Mouse (Mus musculus) kidney, postnatal 0 days (tissue): ENCODE results near the gene Erp29. TPM values are rescaled to one million over a fixed set of nuclear protein-coding genes. Genes with fewer than 3 reads are reported as not detected.

Source experiments
- ATAC-seq: fragments of 200-750 bp; cut with Nextera tagmentation; replicated peaks from 2 replicates; pipeline ENCODE4 v1.8.0; 2017; ENCODE audit warnings: low read depth, moderate number of reproducible peaks, moderate TSS enrichment, moderate library complexity; ENCODE audit not compliant: low FRiP score
- DNase-seq: peaks from one replicate; pipeline ENCODE4 v3.0.0-alpha.2; 2016; ENCODE audit warnings: low spot score
- H3K27ac ChIP-seq: fragments of 300-500 bp; sonication (generic); 2 replicates; pipeline ENCODE4 v1.5.1; 2014; ENCODE audit warnings: mild to moderate bottlenecking
- H3K27me3 ChIP-seq: fragments of 300-500 bp; sonication (generic); 2 replicates; pipeline ENCODE4 v1.6.1; 2014; ENCODE audit warnings: low read length, mixed read lengths; ENCODE audit not compliant: insufficient read depth
- H3K36me3 ChIP-seq: fragments of 300-500 bp; sonication (generic); 2 replicates; pipeline ENCODE4 v1.6.1; 2014; ENCODE audit warnings: low read length, mixed read lengths; ENCODE audit not compliant: insufficient read depth
- H3K4me1 ChIP-seq: fragments of 300-500 bp; sonication (generic); replicated peaks from 2 replicates; pipeline ENCODE4 v1.6.1; 2014; ENCODE audit warnings: antibody characterized with exemption, low read length, mixed read lengths; ENCODE audit not compliant: insufficient read depth
- H3K4me2 ChIP-seq: fragments of 300-500 bp; sonication (generic); 2 replicates; pipeline ENCODE4 v1.6.1; 2014; ENCODE audit warnings: mild to moderate bottlenecking, low read length, moderate library complexity, mixed read lengths
- H3K4me3 ChIP-seq: fragments of 300-500 bp; sonication (generic); replicated peaks from 2 replicates; pipeline ENCODE4 v1.5.1; 2014; ENCODE audit warnings: low read depth, low read length
- H3K9ac ChIP-seq: fragments of 300-500 bp; sonication (generic); 2 replicates; pipeline ENCODE4 v1.6.1; 2014; ENCODE audit warnings: low read depth, low read length
- H3K9me3 ChIP-seq: fragments of 300-500 bp; sonication (generic); replicated peaks from 2 replicates; pipeline ENCODE4 v1.6.1; 2016; ENCODE audit warnings: low read length, inconsistent platforms, mixed read lengths
- CTCF ChIP-seq: IDR thresholded peaks from 2 replicates; pipeline ENCODE4 v1.5.1; 2016; ENCODE audit warnings: antibody characterized with exemption, low read depth, mild to moderate bottlenecking, moderate library complexity
- WGBS: fragments of 180-500 bp; shearing (Covaris S2); extraction: QIAGEN DNeasy Blood & Tissue Kit; methylation state at CpG from one replicate; pipeline ENCODE4 v1.1.7; 2014; 5-methylcytosine and 5-hydroxymethylcytosine counted together
- polyA plus RNA-seq: library from polyadenylated mRNA; unstranded; fragments of >200 nt; fragmentation: Nextera tagmentation; extraction: Ambion mirVana; gene quantifications from 2 replicates; pipeline ENCODE4 v1.2.1, GENCODE M21; 2015

Erp29 gene
- polyA plus RNA-seq, 1 experiment from 2014 or later = 190 TPM

DNA sequence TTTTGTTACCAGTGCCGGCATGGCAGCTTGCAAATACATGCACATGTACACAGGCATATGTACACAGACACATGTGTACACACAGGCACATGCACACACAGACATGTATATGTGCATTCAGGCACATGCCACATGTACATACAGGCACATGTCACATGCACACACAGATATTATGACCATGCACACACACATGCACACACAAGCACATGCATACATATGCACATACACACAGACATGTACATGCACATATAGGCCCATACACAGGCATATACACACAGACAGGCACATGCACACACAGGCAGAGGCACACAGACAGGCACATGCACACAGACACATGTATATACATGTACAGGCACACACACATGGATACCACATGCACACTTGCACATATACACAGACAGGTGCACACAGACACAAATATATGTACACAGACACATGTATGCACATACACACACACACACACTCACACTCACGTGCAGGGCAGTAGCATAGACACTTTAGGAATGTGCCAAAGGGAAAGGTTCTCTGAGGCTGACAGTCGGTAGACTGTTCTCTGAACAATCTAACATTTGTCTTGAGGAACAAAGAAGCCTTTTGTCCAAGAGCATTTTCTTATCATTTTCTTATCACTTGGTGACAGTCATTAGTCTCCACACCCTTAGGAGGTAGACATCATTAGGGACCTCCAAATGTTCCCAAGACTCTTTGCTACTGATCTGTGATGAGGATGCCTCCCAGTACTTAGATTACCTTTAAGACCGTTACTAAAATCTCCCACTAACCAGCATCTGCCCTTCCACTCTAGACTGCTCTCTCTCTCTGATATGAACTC lies 9.2 kb upstream of the Erp29 start:
- no peak for TF ChIP-seq CTCF
- Histone ChIP-seq H3K4me2 (no peak overlapping the region), H3K36me3 (no peaks in the 10 kb centered on the region), H3K4me1 (0 out of 2 replicates have a peak, but pooled peaks cover 2% of the 10 kb centered on the region), H3K27me3 (no peaks in the 10 kb centered on the region), H3K9ac (no peak overlapping the region), H3K4me3 (no peak overlapping the region), H3K9me3 (no peaks in the 10 kb centered on the region), H3K27ac (no peak overlapping the region)
- no peak for DNase-seq
- WGBS = 68% methylated on average over 4 of the region's 4 CpGs
- no peak for ATAC-seq

DNA sequence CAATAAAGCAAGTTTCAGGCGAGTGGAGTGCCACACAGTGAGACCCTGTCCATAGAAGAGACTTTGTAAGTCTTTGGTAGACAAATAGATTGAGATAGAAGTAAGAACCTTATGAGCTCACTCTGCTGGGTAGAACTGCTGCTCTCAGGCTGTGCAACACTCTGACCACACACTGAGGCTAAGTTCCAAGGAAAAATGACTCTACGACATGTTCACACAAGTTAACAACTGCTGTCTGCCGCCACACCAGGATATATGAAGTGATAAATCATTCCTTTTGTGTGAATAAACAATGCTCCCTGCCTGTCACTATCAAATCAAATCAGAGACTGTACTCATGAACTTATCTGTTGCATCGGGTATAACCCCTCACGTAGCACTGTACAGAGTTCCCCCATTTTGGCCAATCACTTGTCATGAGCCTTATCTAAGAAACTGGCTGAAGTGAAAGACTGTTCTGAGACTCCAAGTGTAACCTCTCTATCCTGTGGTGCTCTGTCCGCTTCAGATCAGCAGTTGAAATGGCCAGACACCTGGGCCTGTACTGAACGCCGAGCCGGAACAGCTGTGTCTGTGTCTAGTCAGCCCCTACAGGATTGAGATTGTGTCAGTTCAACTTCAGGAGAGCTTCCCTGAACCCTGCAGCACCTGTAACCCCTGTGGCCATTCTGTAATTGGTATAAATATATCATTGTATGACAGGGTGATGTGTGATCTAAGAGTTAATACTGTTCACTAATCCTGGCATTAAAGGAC lies 3.4 kb upstream of the Erp29 start:
- Histone ChIP-seq H3K4me1 (peaks cover 18% of the 10 kb centered on the region), H3K9me3 (no peaks in the 10 kb centered on the region), H3K9ac (no peak overlapping the region), H3K4me3 (no peak overlapping the region), H3K4me2 (no peak overlapping the region), H3K27me3 (no peaks in the 10 kb centered on the region), H3K27ac (no peak overlapping the region), H3K36me3 (no peaks in the 10 kb centered on the region)
- 57% methylated on average over 9 of the region's 9 CpGs for WGBS
- no peak for TF ChIP-seq CTCF
- ATAC-seq (no peak), DNase-seq (no peak)

DNA sequence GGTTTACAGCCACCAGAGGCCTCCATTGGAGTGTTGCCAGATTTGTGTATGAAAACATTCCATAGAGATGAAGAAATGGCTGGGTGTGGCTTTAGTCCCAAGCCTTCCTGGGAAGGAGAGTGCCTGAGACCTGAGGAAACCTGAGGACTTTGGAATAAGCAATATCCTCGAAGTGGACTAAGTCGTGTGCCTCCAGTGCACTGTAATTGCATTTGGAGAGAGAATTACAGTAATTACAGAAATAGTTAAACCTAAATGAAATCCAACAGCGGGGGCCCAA lies 2.1 kb upstream of the Erp29 start:
- peak overlapping the region; percentile 97; the same call in 1 of the 2 replicates for H3K27ac ChIP-seq
- no peak overlapping the region for H3K9ac ChIP-seq
- no peak overlapping the region for H3K4me2 ChIP-seq
- no peaks in the 10 kb centered on the region for H3K9me3 ChIP-seq
- TF ChIP-seq CTCF = no peak
- no peaks in the 10 kb centered on the region for H3K36me3 ChIP-seq
- no peak overlapping the region for H3K4me3 ChIP-seq
- H3K27me3 ChIP-seq = no peaks in the 10 kb centered on the region
- peaks cover 18% of the 10 kb centered on the region for H3K4me1 ChIP-seq
- 68% methylated on average over 3 of the region's 3 CpGs for WGBS
- ATAC-seq (no peak), DNase-seq (peak; percentile 44)

DNA sequence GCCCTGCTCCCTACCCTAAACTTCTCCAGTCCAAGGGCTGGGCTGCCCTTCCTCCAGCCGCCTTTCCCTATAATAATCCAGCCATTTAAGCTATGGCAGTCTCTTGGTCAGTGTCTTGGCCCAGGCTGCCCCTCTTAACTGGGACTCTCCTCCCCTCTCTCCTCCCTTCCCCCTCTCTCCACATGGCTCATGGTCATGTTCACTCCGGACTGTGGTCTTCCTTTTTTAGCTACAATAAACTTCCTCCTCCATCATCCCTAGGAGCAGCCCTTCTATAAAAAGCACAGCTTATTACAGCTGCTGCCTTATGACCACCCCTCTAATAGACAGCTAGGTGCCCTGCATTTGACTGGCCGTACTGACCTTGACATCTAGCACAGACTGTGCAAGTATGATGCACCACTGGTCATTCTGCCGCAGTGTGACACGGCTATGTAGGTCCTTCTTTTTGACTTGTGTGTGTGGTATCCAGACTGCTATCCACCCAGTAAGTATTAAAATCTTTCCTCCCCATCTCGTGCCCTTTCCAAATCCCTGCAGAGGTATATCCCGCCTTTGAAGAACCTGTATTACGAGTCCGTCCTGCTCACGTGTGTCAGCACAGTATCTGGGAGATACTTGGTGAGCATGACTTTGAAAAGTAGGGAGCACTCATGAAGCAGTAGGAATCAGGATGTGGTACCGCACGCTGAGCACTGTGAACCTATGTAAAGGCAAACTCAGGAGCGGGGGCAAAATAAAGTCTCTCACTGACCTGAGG lies 1.6 kb upstream of the Erp29 start:
- Histone ChIP-seq H3K9ac (no peak overlapping the region), H3K27ac (peak overlapping the region; percentile 97; the same call in 1 of the 2 replicates), H3K9me3 (no peaks in the 10 kb centered on the region), H3K4me3 (no peak overlapping the region), H3K4me2 (0 out of 2 replicates have a peak overlapping the region, but pooled peaks have one; percentile 19), H3K4me1 (peaks cover 18% of the 10 kb centered on the region), H3K36me3 (no peaks in the 10 kb centered on the region), H3K27me3 (no peaks in the 10 kb centered on the region)
- TF ChIP-seq CTCF = no peak
- no peak for ATAC-seq
- no peak for DNase-seq
- WGBS = 75% methylated on average over 13 of the region's 13 CpGs

DNA sequence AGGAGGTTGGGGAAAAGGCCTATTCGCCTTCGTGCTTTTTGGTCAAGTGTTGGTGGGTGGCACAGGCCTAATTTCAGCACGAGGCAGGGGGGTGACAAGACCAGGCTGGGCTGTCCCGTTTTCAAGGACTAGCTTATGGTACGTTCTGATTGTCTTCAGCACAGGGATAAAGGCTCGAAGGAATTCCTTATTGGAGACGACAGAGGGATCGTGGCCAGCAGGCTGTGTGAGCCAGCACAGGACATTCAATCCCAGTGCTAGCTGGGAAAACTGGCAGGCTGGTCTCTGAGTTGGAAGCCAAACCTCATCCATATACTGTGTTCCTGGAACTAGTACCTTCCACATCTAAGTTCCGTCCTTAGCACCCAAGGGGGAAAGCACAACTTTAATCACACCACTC lies 600 bp upstream of the Erp29 start:
- Histone ChIP-seq H3K27me3 (no peaks in the 10 kb centered on the region), H3K4me1 (peaks cover 18% of the 10 kb centered on the region), H3K27ac (peak overlapping the region; percentile 97), H3K4me2 (peak overlapping the region; percentile 92), H3K4me3 (peak overlapping the region; percentile 91), H3K36me3 (no peaks in the 10 kb centered on the region), H3K9me3 (no peaks in the 10 kb centered on the region), H3K9ac (peak overlapping the region; percentile 90)
- WGBS = 5% methylated on average over 9 of the region's 9 CpGs
- DNase-seq = peak; percentile 62
- ATAC-seq = no peak
- TF ChIP-seq CTCF = no peak

DNA sequence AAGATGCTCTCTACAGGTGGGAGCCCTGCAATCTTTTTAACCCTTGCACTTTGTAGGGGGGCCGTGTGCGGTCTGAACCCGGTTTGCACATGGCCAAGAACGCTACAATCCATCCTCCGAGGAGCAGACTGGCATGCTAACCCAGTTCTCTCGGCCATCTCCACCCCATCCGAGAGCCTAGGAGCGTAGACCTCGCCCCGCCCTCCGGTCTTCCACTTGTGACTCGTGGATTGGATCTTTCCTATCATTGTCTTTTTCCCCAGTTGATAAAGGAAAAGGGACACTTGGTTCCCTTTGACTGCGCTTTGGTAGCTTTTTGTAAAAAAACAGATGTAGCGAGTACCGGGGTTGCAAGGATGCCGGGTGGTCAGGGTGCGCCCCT lies 671 bp downstream of the Erp29 start, which contains the start of gene Tmem116:
TSS of gene Tmem116 (plus strand) at position 250 of the 382 bp plus-strand sequence.
- Histone ChIP-seq H3K4me3 (peak within 1 kb of the TSS; percentile 91), H3K4me2 (peak within 1 kb of the TSS; percentile 92), H3K27me3 (no peaks in the 10 kb centered on the region), H3K4me1 (peaks cover 18% of the 10 kb centered on the region), H3K27ac (peak within 1 kb of the TSS; percentile 97), H3K9ac (peak within 1 kb of the TSS; percentile 90), H3K36me3 (peaks cover 9% of the 10 kb centered on the region), H3K9me3 (no peaks in the 10 kb centered on the region)
- 0% methylated on average over 17 of the region's 17 CpGs for WGBS
- no peak for TF ChIP-seq CTCF
- DNase-seq = peak; percentile 40
- ATAC-seq = no peak
